Mouse (Mus musculus): Measurements from ENCODE around the gene Kcnj1.

The Kcnj1 gene

DNA sequence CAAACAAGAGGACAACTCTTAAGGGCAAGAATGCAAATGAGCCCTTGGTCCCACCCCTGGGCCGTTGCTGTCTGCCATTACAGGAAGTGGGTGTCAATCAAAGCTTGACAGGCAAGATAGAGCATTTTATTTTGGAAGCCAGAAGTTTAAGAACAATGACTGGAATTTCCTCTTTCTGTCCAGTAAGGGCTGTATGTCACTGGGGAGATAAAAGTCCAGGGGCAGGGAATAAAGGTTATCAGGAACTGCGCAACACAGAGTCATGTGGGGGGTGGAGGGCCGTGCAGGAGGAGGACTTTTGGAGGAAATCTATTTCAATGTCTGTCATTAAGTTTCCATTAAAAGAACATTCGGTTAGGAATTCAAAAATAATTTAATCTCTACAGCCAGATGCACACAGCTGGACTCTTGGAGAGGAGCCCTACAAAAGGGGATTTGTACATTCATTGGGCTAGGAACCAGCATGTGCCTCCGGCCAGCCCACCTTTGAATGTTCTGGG, 28.4 kb downstream of the Kcnj1 start:
- DNase-seq: peak in 1 of 2 experiments; percentile 46

DNA sequence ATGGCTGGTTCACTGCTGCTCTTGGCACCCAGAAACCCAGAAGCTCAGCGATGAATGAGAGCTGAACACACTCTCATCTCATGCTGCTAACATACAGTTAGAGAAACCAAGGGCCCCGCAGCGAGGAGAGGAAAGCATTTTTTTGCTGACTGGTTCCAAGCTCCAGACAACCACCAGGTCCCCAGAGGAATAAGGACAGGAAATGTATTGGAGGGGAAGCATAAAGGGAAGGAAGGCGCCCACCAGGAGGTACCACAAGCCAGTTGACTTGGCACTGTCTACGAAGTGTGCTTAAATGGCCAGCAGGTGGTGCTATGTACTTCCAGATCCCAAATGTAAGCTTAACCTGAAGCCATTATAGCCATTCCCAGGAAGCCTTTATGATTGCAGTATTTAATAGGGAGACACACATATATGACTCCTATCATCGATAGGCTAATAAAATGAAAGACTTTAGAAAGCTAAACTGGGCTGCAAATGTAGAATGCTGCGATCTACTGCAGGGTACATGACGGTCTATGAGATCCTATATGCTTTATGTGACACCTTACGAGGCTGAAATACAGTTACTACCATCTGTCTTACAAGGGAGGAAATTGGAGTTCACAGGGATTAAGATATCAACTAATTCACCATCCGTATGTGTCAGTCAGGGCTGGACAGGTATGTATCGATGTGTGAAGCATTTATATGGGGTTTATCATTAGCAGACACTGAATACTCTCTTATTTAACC, 33.1 kb downstream of the Kcnj1 start:
- DNase-seq: peak; percentile 70 to 71

DNA sequence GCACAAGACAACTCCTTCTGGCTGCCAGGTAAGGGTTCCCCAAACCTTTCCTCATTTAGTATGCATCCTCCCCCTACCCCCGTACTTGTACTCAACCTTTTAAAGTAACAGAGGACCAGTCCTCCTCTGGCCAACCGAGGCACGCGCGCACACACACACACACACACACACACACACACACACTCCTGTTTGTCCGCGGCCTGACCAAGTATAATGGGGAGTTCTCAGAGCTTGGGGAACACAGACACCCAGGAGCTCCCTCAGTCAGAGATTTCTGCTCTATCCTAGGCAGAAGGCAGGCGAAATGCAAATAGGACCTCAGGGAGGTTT, 36.4 kb downstream of the Kcnj1 start:
- DNase-seq: no peak

DNA sequence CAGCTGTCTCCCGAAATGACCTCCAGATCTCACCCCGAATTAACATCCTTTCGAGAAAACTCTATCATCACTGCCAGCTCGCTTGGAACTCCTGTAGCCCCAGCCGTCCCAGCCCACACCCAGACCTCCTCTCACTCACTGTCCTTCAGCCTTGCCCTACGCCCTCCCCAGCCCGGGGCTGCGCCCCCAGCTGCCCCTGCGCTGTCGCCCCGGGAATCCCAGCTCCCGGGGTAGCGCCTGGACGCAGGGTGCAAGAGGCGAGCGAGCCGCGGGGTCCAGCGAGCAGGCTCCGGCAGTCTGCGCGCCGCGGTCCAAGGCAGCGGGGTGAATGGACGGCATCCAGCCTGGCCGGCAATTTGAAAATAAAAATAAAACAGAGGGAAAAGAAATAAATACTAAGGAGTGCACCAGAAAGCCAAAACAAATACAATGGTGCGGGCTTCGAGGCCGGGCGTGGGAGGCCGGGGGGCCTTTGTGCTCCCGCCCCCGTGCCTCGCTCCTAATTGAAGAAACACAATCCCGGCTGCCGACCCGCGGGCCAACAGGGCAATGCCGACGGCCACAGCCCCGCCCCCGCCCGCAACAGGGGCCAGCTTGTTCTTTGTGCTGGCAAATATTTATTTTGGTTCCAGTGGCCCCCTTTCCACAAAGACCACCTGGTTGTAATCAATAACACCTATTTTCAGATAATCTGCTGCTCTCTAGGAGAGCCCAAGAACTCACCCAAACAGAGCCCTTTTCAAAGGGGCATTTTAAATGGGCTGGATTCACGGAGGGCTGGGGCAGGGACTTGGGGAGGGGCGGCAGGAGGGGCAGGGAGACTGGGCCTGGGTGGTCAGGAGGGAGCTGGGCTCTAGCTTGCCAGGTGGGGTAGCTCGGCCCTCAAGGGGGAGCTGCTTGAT, 37.0 kb downstream of the Kcnj1 start:
- peak; percentile 32 to 45 for DNase-seq

DNA sequence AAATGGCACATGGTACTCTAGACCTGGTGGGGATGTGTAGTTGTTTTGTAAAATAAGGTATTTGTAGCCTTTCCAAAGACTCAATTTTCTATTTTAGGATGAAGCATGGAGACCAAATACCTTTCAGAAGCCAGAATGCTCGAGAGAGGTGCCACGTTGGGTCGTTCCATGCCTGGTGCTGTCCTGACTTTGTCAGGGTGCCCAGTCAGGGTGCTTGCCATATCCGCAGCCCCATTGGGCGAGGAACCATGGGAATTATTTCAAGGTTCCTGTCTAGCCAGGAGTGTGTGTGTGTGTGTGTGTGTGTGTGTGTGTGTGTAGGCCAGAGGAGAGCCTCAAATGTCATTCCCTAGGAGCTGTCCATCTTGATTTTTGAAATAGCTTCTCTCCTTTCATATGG, 38.4 kb downstream of the Kcnj1 start:
- DNase-seq: no peak

DNA sequence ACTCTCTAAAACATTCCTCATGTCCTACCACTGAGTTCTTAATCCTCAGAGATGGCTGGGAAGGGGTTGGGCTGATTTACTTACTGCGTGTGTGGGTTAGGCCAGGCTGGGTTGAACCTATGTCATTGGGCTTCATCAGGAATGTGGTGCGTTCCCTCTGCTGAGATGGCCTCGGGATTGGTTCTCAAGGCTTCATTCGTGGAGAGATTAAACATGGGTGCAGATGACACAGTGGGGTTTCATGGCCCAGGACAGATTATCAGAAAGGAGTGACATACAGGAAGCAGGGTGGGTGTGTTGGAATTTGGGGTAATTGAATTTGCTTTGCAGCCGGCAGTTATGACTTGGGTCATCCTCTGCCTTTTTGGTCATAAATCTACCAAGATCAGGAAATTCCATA, 39.2 kb downstream of the Kcnj1 start:
- DNase-seq: no peak

DNA sequence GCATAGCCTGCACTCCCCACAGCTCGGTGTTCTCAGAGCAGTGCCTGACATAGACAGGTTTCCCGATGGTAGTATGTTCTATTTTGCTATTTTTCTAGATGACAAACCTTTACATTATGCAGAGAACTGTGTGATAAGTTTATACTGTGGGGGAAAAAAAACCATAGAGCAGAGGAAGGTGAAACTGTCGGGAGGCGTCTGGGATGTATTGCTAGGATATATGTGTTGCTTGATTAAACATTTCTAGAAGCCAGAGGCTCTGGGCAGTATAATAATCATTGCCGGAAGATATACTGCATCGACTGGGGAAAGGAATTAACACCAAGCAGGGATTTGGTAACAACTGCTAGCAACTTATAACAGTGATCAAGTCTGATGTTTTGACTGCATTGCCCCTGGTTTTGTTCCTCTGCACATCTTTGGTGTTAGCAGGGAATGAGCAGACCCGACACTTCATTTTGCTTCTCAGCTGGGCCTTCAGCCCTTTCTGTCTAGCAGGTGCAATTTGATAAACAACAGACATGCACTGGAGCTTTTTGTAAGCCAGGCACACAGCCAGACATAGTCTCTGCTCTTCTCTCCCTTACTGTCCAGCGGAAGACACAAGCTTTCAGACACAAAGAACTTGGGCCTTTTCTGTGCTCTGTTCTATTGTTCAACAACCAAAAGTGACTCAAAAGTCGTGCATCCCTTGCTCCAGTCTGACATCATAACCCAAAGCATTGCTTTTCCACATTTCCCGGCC, 40.7 kb downstream of the Kcnj1 start:
- no peak for DNase-seq

DNA sequence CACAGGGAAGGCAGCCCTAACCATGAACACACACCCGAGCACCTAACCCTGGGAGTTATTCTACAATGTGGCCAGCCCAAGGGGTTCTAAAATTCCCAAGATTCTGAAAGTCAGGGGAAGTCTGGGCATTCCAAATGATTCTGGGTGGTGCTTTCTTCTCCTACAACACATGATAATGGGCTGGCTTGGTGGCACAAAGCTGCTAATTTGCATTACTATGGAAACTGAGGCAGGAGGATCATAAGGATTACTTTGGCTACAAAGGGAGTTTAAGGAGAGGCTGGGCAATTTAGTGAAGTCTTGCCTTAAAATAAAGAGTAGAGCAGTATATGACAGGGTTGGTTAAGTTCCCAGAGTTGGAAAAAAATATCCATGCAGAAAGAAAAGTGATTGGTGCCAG, 42.7 kb downstream of the Kcnj1 start:
- DNase-seq: no peak

DNA sequence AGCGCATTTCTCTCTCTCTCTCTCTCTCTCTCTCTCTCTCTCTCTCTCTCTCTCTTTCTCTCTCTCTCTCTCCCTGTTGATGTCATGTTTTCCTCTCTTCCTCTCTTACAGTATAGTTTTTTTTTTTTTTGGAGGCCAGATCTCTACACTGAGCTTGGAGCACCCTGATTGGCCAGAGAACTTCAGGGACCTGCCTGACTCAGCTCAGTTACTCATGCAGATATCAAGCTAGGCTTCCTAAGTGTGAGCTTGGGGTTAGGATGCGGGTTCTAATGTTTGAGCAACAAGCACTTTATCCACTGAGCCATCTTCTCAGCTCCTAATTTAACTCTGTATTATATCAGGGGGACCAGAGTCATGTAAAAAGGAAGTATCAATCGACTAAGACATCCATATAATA, 43.7 kb downstream of the Kcnj1 start:
- DNase-seq: no peak

DNA sequence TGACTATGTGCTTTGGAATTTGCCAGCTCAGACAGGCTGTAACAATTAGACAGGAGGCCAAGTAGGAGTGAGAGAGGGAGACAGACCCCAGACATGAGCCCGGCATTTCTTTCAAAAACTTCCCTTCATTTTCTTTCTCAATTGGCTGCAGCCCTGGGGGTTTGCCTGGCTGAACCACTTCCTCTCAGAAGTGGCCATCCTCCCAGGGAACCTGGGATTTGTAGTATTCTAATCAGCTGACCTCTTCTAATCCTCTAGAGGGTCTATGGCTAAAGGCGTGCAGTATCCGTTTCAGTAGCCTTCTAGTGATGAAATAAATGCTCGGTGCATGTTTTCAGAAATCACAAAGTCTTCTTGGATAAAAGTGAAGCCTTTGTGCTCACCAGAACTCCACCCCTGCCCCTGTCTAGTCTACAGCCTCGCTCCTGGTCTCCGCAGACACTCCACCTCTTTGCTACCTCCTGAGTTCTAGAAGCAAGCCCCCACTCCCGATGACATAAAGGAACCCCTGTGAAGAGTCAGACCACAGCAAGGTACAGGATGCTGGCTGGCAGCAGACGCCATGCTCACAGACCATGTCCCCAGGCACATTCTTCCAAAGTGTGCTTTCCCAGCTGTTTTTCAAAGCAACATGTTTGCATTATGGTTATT, 45.3 kb downstream of the Kcnj1 start:
- DNase-seq: no peak

DNA sequence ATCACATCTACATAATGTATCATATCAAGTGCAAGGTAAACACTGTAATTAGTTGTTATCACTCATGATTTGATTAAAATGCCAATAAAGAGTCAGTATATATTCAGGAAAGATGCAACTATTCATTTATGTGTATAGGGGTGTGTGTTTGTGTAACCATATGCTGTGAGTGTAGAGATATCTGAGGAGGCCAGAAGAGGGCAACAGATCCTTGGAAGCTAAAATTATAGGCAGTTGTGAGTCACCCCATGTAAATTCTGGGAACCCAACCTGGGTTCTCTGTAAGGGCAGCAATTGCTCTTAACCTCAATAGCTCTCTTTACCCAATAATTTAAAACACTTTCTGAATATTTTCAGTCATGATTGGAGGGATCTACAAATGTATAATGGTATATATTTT, 48.4 kb downstream of the Kcnj1 start:
- no peak for DNase-seq

DNA sequence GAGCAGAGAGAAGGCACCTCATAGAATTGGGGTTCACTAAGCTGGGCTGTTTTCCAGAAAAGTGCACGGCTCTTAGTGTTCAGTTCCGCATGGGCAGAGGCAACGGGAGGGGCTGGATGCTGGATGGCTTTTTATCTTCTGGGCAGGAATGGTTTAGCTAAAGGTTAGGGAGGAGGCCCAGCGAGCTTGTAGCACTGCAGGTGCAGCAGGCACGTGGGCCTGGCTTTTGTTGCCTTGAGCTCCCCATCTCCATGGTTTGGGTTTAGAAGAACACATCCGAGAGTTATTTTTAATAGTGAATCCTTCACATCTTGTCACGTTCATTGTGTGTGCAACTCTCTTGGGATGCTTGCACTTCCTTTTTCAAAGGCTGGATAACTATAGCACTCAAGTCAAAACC, 53.0 kb downstream of the Kcnj1 start:
- DNase-seq: no peak

DNA sequence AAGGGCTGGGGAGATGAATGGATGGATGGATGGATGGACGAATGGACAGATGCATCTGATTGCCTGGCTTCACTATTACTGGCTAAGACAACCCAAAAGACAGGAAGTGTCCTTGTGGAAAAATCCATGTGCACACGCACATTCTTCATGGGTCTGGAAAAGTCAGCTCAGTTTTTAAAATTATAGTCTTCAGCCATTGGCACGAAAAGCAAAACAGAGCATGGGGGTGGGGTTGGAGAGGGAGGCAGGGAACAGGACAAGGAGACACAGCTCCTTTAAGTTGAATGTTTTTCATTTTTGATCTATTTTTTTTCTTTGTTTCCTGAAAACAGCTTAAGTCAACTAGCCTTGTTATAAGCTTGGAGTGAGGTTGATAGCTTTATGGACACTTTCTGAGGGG, 58.8 kb downstream of the Kcnj1 start:
- DNase-seq: no peak

DNA sequence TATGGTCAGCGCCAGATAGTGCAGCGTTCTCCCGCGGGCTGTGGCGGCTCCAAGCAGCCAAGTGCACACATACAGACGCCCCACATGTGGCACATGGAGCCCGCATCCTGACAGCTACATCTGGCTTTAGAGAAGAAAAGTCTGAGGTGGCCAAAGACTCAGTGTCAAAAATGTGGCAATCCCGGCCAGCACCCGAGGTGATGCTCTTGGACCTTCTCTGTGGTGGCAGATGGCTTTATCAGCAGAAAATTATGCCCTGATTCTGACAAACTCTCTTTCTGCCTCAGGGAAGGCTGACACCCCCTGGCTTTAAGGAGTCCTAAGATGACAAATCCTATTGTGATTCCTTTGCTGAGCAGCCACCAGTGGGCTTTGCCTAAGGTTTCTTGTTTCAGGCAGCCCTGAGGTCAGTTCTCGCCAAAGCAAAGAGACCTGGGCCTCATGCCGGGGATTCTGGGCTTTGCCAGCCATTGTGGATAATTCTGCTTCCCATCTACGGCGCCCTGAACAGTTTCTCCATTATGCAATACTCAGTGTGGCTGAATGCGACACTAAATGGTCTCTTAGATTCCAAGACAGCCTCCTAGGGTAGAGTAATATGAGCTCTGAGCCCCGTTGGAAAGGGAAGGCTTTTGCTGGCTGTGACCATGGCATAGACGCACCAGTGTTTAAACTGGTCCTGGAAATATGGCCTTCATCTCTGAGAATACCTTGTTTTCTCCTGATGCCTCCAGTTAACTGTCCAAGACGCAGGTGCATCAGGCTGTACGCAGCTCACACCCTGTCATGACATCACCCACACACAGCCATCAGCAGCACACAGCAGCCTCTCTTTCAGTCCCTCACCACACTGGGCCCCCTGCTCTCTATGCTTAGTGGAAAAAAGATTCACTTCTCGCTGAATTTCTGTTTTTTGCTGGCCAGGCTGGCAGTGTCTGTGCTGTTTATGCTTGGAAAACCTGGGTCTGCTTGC, 62.2 kb downstream of the Kcnj1 start:
- no peak for DNase-seq

DNA sequence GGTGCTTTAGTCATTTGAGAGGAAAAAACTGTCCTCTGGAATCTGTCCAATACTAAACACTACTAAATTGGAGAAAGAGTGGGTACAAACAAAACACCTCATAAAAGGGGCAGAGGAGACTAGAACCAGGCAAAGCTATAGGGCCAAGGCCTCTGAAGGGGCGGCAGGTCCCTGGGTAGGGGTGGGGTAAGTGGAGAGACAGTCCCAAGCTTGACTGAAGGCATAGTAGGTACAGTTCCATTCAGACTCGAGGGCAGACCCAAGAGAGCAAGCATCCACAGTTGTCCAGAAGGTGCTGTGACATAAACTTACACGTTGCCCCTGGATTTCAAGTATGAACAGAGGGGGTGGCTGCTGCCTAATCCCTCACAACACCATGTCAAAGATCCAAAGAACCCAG, 70.8 kb downstream of the Kcnj1 start:
- DNase-seq: no peak

DNA sequence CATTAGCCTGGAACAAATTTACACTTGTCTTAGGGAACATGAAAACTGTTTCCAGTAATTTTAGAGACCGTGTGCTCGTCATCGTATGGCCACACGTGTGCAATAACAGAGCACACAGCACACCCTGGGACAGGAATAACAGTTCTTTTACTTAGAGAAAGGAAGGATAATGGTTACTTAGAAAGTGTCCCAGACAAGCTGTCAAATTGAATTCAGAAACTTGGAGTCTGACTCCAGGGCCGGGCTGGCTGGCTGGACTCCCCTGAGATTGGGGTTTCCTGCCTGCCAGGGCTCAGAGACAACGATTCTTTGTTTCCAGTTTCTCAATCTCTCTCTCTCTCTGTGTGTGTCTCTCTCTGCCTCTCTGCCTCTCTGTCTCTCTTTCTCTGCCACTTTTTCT, 71.5 kb downstream of the Kcnj1 start:
- no peak for DNase-seq

DNA sequence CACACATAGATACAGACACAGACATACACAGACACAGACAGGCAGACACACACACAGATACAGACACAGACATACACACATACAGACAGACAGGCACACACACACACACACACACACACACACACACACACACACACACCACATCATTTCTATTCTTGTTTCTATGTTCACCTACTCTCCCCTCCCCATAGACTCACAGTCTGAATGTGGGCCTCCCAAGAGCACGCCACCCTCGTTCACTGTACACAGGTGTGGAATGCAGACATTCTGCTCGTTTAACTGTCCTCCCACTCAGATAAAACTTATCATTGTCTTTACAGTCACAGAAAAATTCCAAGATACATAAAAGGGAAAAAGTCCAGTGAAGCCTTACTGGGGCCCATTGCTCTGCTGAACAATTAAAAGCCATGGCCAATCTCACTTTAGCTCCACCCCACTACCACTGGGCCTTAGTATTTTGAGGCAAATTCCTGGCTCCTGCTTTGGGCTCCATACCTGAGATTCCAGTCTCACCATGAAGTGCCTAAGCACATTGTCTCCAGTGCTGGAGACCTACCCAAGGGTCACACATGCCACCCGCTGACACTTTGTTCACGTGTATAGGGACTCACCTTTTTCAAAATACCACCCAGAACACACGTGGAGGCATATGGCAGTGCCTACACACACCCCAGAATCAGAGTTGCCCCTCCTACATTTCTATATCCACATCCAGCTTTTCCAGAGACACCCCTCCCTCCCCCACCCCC, 72.3 kb downstream of the Kcnj1 start:
- DNase-seq: no peak

DNA sequence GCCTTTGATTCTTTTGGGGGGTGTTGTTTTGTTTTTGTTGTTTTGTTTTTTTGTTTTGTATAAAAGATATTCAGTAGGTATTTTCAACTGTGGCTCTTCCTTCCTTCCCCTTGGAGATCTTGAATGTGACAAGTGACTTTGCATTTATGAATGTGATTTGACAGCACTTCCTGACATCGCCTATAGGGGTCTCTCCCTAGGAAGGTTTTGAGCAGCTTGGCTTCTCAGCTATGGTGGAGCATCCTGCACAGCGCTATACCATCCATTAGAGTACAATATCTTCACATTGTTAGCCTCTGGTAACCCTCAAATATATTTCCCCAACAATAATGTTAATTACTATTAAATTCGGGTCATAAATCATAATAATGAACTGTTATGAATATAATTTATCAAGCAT, 73.5 kb downstream of the Kcnj1 start:
- peak; percentile 61 to 66 for DNase-seq

DNA sequence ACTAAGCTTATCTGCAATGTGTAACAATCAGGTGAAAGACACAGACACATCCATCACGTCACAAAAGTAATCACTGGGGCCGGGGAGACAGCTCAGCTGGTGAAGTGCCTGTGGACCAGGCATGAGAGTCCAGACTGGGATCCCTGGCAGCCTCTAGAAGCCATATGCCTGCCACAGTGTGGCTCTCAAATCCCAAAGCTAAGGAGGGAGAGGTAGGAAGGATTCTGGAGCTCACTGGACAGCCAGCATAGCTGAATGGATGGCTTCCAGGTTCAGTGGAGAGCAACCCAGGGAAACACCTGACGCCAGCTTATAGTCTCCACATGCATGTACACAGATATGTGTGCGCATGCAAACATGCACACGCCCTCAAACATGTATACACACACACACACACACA, 76.5 kb downstream of the Kcnj1 start:
- no peak for DNase-seq

Measured in B cell, adult 2 months (primary cell).